Mouse (Mus musculus) ovary, adult 18-20 months (tissue): ENCODE results near the gene Tmem151b.

Experiments used
- DNase-seq: peaks from one replicate; pipeline ENCODE4 v3.0.0; 2022; ENCODE audit warnings: low spot score, mixed read lengths

Tmem151b gene

DNA sequence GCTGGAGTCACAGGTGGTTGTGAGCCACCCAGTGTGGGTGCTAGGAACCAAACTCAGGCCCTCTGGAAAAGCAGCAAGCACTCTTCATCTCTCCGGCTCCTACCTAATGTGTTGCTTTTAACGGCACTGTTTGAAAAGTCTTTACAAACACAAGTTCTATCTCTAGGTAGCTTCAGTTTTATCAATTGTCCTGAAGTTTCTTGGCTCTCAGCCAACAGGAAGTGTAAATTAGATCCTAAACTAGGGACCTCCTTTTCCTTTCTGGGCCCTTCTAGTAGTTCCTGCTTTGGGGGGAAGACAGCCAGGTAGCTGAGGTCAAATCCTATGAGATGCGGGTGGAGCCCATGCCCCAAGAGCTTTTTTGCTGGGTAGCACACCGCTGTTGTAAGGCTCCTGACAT, 38.6 kb downstream of the Tmem151b start:
- DNase-seq: no peak

GRCm38 (mm10) chr17:45506700-45507189, 42.7 kb downstream of the Tmem151b start, which contains the start of gene Aars2:
TSS of gene Aars2 (plus strand) at chr17:45506841.
- DNase-seq: peak; percentile 82

DNA sequence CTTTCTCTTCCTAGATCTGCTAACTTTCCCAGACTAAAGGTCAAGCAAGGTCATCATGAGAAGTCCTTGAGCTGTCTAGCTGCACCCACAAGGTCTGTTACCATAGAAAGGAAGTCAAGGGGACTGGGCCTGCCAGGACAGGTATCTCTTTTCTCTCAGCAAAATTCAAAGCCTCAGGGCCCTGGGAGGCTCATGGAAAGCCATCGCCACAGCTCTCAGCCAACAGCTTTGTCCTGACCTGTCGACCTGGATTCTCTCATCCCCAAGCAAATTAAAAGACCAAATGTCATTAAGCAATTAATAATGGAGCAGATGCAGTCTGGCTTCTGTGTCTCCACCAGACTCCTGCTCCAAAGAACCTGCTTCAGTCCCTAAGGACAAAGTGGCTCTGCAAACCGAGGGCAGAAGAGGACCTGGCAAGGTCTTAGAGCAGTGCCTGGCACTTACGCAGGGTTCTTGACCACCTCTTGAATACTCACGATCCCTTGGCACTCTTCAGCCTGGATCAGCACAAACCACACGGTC, 43.5 kb downstream of the Tmem151b start:
- no peak for DNase-seq

DNA sequence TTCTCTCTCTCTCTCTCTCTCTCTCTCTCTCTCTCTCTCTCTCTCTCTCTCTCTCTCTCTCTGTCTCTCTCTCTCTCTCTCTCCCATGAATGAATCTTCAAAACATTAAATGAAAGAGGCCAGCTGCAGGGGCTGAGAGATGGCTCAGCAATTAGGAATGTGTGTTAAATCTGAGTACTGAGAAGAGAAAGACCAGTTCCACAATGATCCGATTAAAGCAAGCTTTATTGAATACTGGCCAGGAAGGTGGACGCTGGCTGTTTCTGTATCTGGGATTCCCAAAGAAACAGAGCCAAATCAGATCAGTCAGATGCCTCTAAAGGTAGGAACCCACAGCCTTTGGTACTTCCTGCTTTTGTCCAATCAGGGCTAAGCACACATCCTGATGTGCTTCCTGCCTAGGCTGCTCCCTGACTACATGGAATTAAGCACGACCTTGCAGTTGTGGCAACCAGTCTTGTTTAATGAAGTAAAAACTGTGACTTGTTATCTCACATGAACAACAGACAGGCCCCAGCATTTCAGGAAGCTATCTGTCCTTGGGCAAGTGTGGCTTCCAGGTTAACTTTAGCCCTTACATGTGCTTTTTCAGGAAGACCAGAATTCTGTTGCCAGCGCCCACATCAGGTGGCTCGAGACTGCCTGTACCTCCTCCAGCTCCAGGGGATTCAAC, 46.0 kb downstream of the Tmem151b start:
- no peak for DNase-seq

DNA sequence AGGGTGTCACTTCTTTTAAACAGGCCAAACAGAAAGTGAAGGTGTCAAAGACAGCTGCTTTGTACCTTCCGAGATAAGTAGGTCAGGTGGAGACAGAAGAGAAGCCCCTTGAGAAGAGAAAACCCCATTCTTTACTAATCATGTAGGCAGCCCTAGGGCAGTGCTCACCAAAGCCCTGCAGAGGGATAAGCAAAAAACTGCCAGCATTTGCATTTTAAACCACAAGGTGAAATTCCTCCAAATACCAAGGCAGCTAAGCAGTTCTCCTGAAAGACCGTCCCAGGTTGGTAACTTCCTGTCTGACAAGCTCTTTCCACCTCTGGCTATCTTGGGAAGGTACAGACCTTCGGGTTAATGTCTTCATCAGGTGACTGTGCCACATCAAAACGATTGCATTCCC, 47.2 kb downstream of the Tmem151b start:
- no peak for DNase-seq

DNA sequence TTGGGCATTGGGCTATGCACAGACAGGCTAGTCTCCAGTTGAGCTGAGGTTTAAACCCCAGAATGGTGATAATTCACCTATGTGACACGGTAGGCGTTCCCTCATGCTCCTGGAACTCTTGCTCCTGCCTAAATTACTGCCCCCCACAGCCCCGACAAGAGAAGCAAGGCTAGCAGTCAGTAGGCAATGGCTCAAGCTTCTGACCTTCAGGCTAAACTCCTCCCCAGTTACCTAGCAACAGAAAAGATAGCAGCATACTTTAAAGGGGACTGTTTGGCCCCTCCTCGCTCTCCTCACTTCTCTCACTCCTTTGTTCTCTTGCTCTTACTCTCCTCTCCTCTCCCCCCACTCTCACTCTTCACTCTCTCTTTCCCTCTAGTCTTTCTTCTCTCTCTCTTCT, 48.5 kb downstream of the Tmem151b start:
- no peak for DNase-seq

- no peak for DNase-seq
Observed at GRCm38 (mm10) chr17:45499516-45499915, 50.0 kb downstream of the Tmem151b start.

DNA sequence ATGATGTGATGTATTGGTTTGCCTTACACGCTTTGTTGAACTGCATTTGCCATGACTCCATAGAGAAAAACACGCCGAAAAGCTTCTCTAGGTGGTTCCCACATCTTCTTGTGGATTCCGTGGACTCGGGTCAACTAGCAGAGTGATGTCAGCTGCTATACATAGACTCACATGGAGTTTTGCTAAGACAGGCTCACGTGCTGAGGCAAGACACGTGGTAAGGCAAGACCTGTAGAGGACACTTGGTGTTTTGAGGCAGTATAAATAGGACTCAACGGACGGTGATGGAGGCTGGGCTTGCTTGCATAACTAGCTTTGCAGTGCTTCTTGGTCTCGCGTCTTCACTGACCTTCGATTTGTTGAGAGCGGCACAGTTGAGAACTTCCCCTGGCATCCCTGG, 51.1 kb downstream of the Tmem151b start:
- no peak for DNase-seq

DNA sequence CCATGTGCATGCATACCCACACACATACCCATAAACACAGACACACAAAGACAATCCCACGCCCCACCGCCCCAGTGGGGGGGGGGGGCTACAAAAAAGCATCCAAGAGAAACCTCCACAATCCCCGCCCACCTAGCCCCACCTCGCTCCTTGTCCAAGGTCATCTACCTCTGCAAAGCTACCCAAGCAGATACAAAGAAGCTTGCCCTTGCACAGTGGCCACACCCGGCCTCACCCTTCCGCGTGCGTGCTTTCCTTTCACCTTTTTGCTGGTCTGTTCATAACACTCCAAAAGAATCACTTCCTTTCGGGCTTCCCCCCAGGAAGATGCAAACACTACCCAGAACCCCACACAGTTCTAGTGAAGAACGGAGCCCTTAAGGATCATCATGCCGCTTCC, 54.1 kb downstream of the Tmem151b start:
- no peak for DNase-seq
